Mouse (Mus musculus): ENCODE data around the gene Brms1.
"Not testable (repeated sequence)": the region's sequence is repeated elsewhere in the genome, so short reads cannot be mapped to it uniquely, and the experiment has no call there.

Gene Brms1

GRCm38 (mm10) chr19:5067040-5067799 is 26.1 kb downstream of the Brms1 start:
- peak; percentile 46 for DNase-seq (ENCODE audit: low spot score)

DNA sequence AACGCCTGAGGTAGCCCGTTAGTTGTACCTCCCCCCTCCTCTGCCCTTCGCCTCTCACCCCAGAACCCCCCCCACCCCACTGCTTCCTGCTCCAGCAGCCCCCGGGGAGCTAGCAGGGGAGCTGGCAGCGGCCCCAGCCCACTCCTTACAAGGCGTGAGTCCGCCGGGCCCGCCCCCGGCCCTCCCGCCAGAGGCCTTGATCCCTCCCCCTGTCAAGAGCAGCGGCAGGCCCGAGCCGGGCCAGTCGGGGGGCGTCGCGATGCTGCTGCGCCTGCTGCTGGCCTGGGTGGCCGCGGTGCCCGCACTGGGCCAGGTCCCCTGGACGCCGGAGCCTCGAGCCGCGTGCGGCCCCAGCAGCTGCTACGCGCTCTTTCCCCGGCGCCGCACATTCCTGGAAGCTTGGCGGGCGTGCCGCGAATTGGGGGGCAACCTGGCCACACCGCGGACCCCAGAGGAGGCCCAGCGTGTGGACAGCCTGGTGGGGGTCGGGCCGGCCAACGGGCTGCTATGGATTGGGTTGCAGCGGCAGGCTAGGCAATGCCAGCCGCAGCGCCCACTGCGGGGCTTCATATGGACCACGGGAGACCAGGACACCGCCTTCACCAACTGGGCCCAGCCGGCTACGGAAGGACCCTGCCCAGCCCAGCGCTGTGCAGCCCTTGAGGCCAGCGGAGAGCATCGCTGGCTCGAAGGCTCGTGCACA is 26.9 kb downstream of the Brms1 start, which contains the start of gene Cd248:
TSS of gene Cd248 (plus strand) at position 212 of the 703 bp plus-strand sequence.
- peak; percentile 86 for DNase-seq (ENCODE audit: low spot score)

- DNase-seq (ENCODE audit: low spot score): peak; percentile 69
Measured at GRCm38 (mm10) chr19:5068570-5069234, 27.5 kb downstream of the Brms1 start.

- DNase-seq (ENCODE audit: low spot score): no peak
Measured at GRCm38 (mm10) chr19:5069486-5069885, 28.3 kb downstream of the Brms1 start.

- DNase-seq (ENCODE audit: low spot score): no peak
Measured at GRCm38 (mm10) chr19:5069978-5070377, 28.8 kb downstream of the Brms1 start.

DNA sequence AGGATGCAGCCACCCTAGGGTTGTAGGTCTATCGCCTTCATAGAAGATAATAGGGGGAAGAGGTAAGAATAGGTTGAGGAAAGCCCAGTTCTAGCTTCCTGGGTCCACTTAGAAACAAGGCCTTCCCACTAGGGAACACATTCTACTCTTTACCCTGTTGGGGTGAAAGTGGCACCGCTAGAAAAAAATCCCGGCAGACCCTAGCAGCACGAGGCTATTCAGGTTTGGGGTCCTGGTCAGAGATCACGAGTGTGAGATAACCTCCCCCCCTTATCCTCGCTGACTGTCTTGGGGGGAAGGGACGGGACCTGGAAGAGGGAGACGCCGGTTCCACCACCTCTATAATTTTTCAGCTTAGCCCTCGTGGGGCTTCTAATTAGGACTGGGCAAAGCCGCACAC is 29.9 kb downstream of the Brms1 start:
- DNase-seq (ENCODE audit: low spot score): no peak

DNA sequence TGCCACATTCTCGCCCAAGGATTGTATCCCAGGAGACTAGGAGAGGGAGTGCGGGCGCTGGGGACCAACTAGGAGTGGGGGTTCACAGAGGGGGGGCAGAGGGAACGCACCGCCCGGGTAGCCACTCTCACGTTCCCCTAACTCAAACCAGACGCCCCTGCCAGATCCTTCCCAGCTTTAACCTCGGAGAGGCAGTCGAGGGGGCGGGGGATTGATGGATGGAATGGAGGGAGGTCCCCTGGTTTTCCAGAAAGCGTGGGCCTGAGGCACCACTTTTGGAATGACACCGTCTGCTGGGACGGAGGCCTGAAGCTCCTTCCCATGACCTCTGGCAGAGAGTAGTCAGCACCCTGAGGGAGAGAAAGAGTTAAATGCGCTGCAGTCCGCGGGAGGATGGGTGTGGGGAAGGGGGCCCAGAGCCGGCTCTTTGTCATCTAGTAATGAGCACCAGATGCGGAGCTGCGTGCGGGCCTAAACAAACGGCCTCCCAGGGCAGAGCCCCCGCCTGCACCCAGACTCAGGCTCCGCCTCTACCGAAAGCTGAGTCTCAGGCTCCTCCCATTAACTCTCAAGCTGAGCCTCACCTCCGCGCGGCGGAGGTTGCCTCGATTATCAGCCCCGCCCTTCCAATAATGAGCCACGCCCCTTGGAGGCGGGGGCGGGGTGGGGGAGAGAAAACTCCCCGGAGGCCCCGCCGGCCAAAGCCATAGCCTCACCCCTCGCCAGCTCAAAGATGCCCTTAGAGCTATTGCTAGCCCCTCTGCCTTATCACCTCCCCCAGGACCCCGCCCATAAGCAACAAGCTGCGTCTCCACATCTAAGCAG is 30.6 kb downstream of the Brms1 start:
- peak; percentile 85 for DNase-seq (ENCODE audit: low spot score)

- no peak for DNase-seq (ENCODE audit: low spot score)
Measured at GRCm38 (mm10) chr19:5072389-5073019, 31.4 kb downstream of the Brms1 start.

- peak; percentile 84 for DNase-seq (ENCODE audit: low spot score)
Measured at GRCm38 (mm10) chr19:5073028-5073427, 31.9 kb downstream of the Brms1 start.

- DNase-seq (ENCODE audit: low spot score): no peak
Measured at GRCm38 (mm10) chr19:5073518-5073917, 32.4 kb downstream of the Brms1 start.

- DNase-seq (ENCODE audit: low spot score): no peak
Measured at GRCm38 (mm10) chr19:5079279-5079678, 38.1 kb downstream of the Brms1 start.

DNA sequence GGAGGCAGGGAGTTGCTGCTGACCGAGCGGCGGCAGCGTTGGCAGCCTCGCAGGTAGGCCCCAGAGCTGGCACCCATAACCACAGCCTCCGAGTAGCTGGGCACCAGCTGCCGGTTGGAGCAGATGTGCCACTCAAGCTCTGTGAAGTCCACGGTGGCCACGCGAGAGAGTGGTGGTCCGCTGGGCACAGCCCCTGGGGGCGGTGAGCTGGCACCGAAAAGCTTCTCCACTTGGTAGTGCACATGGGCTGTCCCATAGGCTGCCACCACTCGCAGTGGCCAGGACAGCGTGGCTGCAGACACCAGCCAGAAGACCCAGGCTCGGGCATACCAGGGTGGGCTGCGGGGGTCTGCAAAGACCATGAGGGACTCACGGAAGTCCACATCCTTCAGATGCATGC is 40.9 kb downstream of the Brms1 start:
- no peak for DNase-seq (ENCODE audit: low spot score)

DNA sequence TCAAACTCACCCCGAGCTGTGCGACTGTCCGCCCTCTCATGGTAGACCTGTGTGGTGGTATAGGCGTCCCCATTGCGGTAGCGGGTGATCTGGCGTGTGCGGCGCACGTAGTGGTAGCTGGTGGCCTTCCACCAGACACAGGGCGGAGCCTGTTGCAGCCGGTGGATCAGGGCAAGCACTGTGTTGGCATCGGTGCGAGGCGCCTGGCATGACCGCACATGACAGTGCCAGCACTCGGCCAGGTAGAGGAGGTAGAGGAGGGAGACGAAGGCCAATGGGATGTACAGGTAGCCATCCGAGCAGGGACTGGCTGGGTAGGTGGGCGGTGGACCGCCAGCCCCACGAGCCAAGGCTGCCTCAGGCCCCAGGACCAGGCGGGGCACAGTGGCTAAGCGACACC is 41.4 kb downstream of the Brms1 start:
- DNase-seq (ENCODE audit: low spot score): no peak

DNA sequence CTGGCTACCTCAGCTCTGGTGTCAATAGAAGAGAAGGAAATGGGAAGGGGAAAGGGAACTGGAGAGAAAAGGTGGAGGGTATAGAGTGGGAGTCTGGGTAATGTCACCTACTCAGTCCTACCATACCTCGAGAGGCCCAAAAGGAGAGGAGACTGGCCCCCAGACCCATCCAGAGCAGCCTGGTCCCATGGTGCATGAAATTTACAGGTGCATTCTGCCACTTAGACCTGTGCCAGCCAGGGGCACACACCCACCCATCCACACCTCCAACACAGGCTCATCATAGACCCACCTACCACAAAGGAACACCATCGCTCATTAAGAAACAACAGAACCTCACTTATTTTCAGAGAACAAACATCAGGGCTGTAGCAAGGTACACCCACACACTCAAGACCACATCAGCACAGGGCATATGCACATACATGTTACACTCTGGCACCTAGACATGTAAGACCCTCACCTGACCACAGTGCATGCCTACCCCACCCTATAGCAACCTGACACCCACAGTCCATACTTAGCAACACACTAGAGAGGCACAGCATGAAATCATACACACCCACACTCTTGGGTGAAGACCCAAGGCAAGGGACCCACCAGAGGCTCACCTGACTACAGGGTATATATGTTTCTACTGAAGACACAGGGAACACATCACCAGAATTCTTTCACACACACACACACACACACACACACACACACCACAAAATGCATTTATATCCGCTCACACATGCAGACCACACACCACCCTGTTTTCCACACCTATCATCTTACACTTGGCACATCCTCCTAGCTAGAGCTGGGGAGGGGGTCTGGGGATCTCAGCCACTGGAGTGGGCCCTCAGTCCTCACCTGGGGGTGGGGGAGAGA is 43.0 kb downstream of the Brms1 start:
- DNase-seq (ENCODE audit: low spot score): no peak

DNA sequence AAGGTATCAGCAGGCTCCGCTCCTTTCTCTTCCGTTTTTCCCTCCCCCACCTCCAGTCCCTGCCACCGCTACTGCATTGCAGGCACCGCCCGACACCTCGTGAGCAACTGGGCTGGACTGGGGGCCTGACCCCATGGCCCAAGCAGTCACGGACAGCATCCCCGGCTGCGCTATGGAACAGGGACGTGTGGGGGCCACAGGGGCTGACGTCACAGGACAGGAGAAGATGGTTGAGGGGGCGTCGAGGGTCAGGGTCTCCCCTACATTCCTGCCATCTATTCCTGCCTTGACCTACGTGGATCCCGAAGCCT is 43.6 kb downstream of the Brms1 start:
- peak; percentile 36 for DNase-seq (ENCODE audit: low spot score)

GRCm38 (mm10) chr19:5085145-5085863 is 44.1 kb downstream of the Brms1 start, which contains the start of gene Tmem151a:
Gene Tmem151a (minus strand): TSS chr19:5085531.
- DNase-seq (ENCODE audit: low spot score): peak; percentile 58

DNA sequence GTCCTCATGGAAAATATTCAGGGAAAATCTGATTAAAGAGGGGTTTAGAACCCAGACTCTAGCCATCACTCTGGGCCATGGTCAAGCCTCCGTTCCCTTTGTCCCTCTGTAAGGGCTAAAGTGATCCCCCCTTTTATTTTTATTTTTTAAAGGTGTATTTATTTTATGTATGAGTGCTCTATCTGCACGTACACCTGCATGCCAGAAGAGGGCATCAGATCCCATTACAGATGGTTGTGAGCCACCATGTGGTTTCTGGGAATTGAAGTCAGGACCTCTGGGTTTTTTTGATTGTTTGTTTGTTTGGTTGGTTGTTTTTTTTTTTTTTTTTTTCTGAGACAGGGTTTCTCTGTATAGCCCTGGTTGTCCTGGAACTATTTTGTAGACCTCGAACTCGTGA is 45.4 kb downstream of the Brms1 start:
- not testable (repeated sequence) for DNase-seq (ENCODE audit: low spot score)

GRCm38 (mm10) chr19:5087884-5088728 is 47.0 kb downstream of the Brms1 start, which contains the start of gene Yif1a:
Gene Yif1a (plus strand): TSS chr19:5088538.
- DNase-seq (ENCODE audit: low spot score): peak; percentile 98

DNA sequence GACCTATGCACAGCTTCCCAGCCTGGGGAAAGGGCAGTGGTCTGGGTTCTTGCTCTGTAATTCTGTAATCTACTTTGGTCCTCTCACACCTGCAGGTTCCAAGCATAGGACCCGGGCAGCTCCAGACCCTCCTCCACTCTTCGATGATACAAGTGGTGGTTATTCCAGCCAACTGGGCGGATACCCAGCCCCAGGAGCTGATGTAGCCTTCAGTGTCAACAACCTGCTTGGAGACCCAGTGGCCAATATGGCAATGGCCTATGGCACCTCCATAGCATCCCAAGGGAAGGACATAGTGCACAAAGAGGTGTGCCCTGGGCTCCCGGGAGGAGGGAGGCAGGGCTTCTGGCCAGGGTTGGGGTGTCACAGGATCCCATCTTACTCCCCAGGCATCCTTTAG is 48.2 kb downstream of the Brms1 start:
- DNase-seq (ENCODE audit: low spot score): peak; percentile 43
